Mouse (Mus musculus): ENCODE results near the gene Hoxb3.

Hoxb3 gene

DNA sequence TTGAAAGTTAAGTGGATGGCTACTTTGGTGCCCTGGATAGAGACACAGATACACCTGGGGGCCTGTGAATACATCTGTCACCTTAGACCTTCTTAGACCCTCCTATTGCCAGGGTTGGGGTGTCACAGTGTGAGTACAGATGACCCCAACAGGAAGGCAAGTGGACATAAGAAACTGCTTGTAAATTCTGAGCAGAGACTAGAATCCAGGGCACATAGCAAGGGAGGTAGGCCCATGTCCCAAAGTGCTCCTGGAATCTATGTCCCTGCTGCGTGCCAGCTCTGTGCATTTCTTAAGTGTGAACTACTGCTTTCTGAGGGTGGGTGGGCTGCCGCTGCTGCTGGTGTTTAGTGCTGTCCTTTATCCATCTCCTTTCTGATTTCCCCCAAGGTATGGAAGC is 27.7 kb downstream of the Hoxb3 start:
- in situ Hi-C loops (cut with MboI, MseI), result loop anchor here (25.0 kb wide), 1 partner anchor 763 kb away; the partner anchor contains the start of gene Ngfr

DNA sequence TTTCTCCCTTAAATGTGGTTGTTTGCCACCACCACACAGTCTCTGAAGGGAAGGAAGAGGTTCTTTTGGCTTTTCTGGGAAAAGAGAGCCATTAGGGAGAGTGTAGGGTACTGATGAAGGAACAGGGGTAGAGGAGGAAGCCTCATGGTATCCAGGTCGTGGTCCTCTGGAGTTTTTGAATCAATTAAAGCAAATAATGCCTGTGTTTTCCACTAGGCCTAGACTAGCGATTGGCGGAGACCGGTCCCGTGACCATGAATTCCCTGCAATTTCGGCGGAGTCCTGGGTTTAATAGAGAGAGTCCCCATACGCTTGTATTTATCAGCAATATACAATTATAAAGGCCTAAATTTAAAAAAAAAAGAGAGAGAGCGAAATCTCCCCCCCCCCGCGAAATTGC is 28.2 kb downstream of the Hoxb3 start:
- in situ Hi-C loops (cut with MboI, MseI), result loop anchor here (25.0 kb wide), 1 partner anchor 764 kb away; the partner anchor contains the start of gene Ngfr

- in situ Hi-C loops (cut with MboI, MseI), result loop anchor here (25.0 kb wide), 1 partner anchor 765 kb away; the partner anchor contains the start of gene Ngfr
Observed at GRCm38 (mm10) chr11:96351831-96352230, 28.7 kb downstream of the Hoxb3 start.

DNA sequence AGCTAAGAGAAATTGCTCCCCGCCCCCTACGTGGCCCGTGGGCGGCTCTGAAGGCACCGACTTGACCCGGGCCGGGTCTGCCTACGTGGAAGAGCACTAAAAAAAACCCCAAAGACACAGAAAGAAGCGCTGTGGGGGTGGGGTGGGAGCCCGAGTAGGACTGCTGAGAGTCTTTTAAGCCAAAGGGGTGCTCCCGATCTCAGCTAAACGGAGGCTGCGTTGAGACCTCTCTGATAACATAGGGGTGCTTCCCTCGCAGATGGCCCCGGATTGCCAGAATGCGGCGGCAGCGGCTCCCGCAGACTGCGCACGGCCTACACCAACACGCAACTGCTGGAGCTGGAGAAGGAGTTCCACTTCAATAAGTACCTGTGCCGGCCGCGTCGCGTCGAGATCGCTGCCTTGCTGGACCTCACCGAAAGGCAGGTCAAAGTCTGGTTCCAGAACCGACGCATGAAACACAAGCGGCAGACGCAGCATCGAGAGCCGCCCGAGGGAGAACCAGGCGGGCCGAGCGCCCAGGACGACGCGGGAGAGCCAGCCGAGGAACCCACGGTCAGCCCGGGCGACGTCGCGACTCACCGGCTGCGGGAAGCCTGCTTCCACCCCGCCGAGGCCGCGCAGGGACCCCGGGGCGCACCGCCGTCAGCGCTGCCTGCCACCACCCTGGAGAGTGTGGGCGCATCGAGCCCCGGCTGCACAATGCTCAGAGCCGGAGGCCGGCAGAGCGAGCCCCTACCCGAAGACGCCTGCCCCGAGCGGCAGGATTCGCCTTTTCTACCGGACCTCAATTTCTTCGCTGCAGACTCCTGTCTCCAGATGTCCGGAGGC is 29.8 kb downstream of the Hoxb3 start:
- in situ Hi-C loops (cut with MboI, MseI), result loop anchor here (25.0 kb wide), 1 partner anchor 766 kb away; the partner anchor contains the start of gene Ngfr

- in situ Hi-C loops (cut with MboI, MseI), result loop anchor here (25.0 kb wide), 1 partner anchor 766 kb away; the partner anchor contains the start of gene Ngfr
Observed at GRCm38 (mm10) chr11:96353522-96353841, 30.4 kb downstream of the Hoxb3 start.

DNA sequence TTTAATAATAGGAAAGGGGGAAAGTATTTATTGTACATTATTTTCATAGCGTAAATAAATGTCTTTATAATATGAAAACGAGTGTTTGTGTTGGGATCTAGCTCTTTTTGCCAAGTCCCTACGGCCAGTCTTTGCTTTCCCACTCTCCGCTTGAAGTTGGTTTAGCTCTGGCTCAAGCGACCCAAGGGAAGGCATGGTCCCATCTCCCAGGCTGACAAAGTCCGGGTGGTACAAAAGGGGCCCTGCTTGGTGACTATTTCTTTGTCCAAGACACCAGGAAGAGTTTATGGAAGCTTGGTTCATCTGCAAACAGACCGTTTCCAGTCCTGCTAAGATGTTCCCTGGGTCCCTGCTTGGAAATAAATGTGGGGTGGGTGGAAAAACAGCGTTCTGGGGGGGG is 30.8 kb downstream of the Hoxb3 start:
- in situ Hi-C loops (cut with MboI, MseI), result loop anchor here (25.0 kb wide), 1 partner anchor 767 kb away; the partner anchor contains the start of gene Ngfr

DNA sequence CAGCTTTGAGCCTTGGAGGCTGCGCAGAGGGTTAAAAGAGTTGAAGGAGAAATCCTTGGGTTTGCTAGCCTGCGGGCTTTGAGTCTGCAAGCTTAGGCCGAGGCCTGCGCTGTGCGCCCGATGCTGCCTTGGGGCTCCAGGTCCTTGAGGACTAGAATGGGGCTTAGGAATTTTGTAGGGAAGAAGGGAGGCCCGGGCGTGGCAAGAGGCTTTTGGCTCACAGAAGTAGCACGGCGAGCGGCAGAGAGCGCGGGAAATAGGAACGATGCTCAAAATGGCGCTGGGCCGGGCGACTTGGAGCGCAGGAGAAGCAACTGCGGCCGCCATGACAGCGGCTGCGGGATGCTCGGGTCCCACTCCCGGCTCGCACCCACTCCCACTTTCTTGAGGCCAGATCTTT is 31.2 kb downstream of the Hoxb3 start:
- in situ Hi-C loops (cut with MboI, MseI), result loop anchor here (25.0 kb wide), 1 partner anchor 767 kb away; the partner anchor contains the start of gene Ngfr

GRCm38 (mm10) chr11:96354801-96355311 is 31.7 kb downstream of the Hoxb3 start:
- in situ Hi-C loops (cut with MboI, MseI), result loop anchor here (25.0 kb wide), 1 partner anchor 768 kb away; the partner anchor contains the start of gene Ngfr

- in situ Hi-C loops (cut with MboI, MseI), result loop anchor here (25.0 kb wide), 1 partner anchor 777 kb away; the partner anchor contains the start of gene Ngfr
Observed at GRCm38 (mm10) chr11:96363807-96364206, 40.7 kb downstream of the Hoxb3 start.

DNA sequence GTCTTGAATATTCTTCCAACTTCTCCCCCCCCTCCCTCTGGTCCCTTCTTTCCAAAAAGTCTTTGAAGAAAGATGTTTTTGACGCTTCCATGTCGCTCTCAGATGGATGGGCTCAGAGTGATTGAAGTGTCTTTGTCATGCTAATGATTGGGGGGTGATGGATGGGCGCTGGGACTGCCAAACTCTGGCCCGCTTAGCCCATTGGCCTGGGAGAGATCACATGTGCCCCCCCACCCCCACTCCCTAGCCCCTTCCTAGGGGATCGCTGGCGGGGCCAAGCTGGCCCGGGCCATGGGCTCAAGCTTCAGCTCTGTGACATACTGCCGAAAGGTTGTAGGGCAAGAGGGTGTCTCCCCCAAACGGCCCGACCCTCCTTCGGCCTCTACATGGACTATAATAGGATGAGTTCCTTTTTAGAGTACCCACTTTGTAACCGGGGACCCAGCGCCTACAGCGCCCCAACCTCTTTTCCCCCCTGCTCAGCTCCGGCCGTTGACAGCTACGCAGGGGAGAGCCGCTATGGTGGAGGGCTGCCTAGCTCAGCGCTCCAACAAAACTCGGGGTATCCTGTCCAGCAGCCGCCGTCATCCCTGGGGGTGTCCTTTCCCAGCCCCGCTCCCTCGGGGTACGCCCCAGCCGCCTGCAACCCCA is 42.4 kb downstream of the Hoxb3 start, which contains the start of gene Hoxb1:
Gene Hoxb1, plus strand, starts transcription at position 312 of the 651 bp plus-strand sequence.
- in situ Hi-C loops (cut with MboI, MseI), result loop anchor here (25.0 kb wide), 1 partner anchor 778 kb away; the partner anchor contains the start of gene Ngfr

DNA sequence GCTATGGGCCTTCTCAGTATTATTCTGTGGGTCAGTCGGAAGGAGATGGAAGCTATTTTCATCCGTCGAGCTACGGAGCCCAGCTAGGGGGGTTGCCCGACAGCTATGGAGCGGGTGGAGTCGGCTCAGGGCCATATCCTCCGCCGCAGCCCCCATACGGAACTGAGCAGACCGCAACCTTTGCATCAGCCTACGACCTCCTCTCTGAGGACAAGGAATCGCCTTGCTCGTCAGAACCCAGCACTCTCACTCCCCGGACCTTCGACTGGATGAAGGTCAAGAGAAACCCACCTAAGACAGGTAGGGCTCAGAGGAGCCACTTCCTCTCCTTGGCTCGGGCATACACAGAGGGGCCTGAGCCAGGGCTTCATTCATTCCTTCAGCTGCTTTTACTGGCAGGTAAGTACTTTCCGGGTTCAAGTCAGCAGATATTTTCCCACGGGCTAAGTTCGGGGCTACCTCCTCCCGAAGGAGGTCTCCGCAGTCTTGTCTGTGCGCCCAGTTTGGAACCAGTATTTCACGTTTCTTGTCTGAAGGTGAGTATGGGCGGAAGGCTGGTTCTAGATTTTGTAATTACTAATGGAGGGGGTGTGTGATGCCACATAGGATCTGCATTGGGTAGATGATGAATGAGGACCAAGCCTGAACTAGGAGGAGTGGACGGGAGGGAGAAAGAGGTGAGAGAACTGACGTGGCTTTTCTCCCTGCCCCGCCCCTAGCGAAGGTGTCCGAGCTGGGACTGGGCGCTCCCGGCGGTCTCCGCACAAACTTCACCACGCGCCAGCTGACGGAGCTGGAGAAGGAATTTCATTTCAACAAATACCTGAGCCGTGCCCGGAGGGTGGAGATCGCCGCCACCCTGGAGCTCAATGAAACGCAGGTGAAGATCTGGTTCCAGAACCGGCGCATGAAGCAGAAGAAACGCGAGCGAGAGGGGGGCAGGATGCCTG is 43.2 kb downstream of the Hoxb3 start:
- in situ Hi-C loops (cut with MboI, MseI), result loop anchor here (25.0 kb wide), 1 partner anchor 779 kb away; the partner anchor contains the start of gene Ngfr

DNA sequence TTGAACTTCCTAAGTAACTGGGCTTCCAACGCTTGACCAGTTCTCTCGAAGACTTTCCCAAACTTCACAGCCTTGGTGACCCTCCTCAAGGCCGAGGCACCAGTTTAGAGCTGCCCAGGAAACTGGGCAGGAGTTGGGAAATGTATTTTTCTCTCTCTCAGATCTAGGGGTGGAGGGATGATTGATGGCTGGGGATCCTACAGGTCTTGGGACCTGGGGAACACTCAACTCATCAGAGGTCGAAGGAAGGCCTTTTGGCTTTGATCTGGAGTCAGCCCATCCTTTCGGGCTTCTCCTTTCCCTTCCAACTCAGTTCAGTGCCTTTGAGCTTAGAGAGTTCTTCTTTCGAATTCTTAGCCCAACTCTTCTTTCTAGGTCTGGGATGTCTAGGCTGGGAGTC is 44.0 kb downstream of the Hoxb3 start:
- in situ Hi-C loops (cut with MboI, MseI), result loop anchor here (25.0 kb wide), 1 partner anchor 780 kb away; the partner anchor contains the start of gene Ngfr

- in situ Hi-C loops (cut with MboI, MseI), result loop anchor here (25.0 kb wide), 1 partner anchor 781 kb away; the partner anchor contains the start of gene Ngfr
Observed at GRCm38 (mm10) chr11:96368686-96369085, 45.6 kb downstream of the Hoxb3 start.

DNA sequence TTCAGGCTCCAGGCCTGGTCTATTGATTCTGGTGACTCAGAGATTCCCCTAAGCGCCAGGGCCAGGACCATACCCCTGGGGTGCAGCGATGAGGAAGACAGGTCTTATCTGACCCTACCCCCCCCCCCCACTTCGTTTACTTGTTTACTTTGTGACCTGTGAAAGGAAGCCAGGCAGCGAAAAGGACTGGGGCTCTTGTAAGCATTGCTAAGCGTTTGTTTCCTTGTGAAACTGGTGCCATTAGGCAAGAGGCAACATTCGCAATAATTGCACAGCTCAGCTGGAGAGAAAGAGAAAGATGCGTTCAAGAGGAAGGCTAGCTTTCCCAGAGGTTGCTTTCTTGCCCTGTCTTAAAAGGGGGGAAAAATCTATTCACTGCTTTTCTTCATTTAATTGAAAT is 46.0 kb downstream of the Hoxb3 start:
- in situ Hi-C loops (cut with MboI, MseI), result loop anchor here (25.0 kb wide), 1 partner anchor 782 kb away; the partner anchor contains the start of gene Ngfr

- in situ Hi-C loops (cut with MboI, MseI), result loop anchor here (25.0 kb wide), 1 partner anchor 784 kb away; the partner anchor contains the start of gene Ngfr
Observed at GRCm38 (mm10) chr11:96371726-96372125, 48.6 kb downstream of the Hoxb3 start.

GRCm38 (mm10) chr11:96372519-96372918 is 49.4 kb downstream of the Hoxb3 start:
- in situ Hi-C loops (cut with MboI, MseI), result loop anchor here (25.0 kb wide), 1 partner anchor 785 kb away; the partner anchor contains the start of gene Ngfr

- in situ Hi-C loops (cut with MboI, MseI), result loop anchor here (25.0 kb wide), 1 partner anchor 788 kb away; the partner anchor contains the start of gene Ngfr
Observed at GRCm38 (mm10) chr11:96374810-96375209, 51.7 kb downstream of the Hoxb3 start.

DNA sequence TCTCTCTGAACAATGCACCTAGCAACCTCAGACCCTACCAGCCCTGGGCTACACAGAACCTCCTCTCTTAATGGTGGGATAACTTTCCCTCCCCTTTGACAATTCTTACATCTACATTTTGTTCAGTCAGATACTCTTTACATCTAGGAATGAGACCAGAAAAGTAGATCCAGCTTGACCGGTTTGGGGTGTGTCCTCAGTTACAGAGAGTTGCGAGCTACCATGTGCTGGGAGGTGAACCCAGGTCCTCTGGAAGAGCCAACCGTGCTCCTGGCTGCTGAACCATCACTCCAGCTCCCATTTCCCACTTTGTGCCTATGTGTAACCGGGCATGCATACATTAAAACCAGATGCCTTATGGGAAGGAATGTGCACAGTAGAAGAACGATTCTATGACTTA is 60.3 kb downstream of the Hoxb3 start:
- in situ Hi-C loops (cut with MboI, MseI), result no loop called here

DNA sequence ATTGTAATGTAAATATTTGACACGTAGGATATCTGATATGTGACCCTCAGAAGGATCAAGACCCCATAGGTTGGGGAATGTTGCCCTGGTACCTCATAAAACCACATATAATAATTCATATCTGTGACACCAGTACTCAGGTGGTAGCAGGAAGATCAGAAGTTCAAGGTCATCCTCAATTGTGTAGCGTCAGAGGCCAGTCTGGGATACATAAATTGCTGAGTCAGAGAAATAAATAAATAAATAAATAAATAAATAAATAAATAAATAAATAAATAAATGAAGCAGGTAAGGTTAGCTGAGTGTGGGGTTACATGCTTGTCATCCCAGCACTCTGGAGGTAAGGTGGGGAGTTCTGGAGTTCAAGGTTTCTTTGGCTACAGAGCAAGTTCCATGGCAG is 64.5 kb downstream of the Hoxb3 start:
- in situ Hi-C loops (cut with MboI, MseI), result no loop called here
